8 mouse cellular contexts compared by ENCODE assay signal in the genomic region with DNA sequence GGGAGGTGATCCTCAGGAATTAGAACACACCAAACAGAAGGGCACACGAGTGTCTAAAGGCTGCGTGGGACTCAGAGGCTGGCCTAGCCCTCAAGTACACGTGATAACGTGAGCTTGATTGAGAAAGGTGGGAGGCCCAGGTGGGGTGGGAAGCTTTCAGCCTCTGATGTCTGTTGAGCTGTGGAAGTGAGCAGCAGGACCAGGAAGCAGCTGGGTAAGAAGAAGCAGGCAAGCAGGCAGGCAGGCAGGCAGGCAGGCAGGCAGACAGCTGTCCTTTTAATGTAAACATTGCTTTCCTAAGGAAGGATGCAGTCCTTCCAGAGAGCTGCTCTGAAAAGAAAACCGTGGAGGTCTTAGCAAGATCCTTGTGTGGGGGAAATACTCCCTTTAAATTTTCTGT. TPM values are rescaled to one million over a fixed set of nuclear protein-coding genes. Genes with fewer than 3 reads are reported as not detected.
DNase-seq lines count a peak whose midpoint lies in the region; ATAC-seq and TF ChIP-seq lines count a peak whose summit lies in the region.

No protein-coding gene starts in this region.

- H3K4me1 ChIP-seq in heart, embryonic 11.5 days (ENCODE audit: control insufficient read depth, insufficient read depth, low read length), result peaks cover 23% of the 10 kb centered on the region
- peaks cover 6 to 8% of the 10 kb centered on the region in 2 experiments; a peak in 3 of 4 replicates for H3K4me1 ChIP-seq in MEL (ENCODE audit: control insufficient read depth in 1 of 2, insufficient read depth in 2 of 2, low read length in 2 of 2)
- peaks cover 24% of the 10 kb centered on the region for H3K4me1 ChIP-seq in hindbrain, embryonic 12.5 days

- no peak for TF ChIP-seq EP300 in MEL (IDR thresholded peaks at IDR 0.05; ENCODE audit: low read depth in 1 of 2, low read length in 2 of 2)

- H3K4me3 ChIP-seq in heart, embryonic 11.5 days (ENCODE audit: low read depth, low read length), result peak overlapping the region; percentile 19; the same call in 1 of the 2 replicates
- H3K4me3 ChIP-seq in MEL (ENCODE audit: control insufficient read depth in 1 of 2, insufficient read depth in 1 of 2, low read depth in 2 of 2, low read length in 2 of 2), result no peak overlapping the region
- no peak overlapping the region; the same call in 1 of the 2 replicates for H3K4me3 ChIP-seq in hindbrain, embryonic 12.5 days

- no peaks in the 10 kb centered on the region for H3K27me3 ChIP-seq in heart, embryonic 11.5 days (ENCODE audit: control insufficient read depth, insufficient read depth, low read length)
- H3K27me3 ChIP-seq in MEL (ENCODE audit: control insufficient read depth in 1 of 2, insufficient read depth in 2 of 2, low read length in 2 of 2), result no peaks in the 10 kb centered on the region
- no peaks in the 10 kb centered on the region for H3K27me3 ChIP-seq in hindbrain, embryonic 12.5 days

- TF ChIP-seq POLR2A in MEL (IDR thresholded peaks at IDR 0.05; ENCODE audit: control insufficient read depth in 1 of 2, insufficient read depth in 1 of 2, low read depth in 1 of 2, low read length in 2 of 2, poor library complexity in 1 of 2), result no peak

- WGBS in heart, embryonic 11.5 days (ENCODE audit: insufficient replicate concordance), result 13% methylated on average over 5 of the region's 5 CpGs
- WGBS in hindbrain, embryonic 12.5 days, result 28% methylated on average over 5 of the region's 5 CpGs

- H3K9me3 ChIP-seq in heart, embryonic 11.5 days (replicated peaks; ENCODE audit: control insufficient read depth, low read length), result no peaks in the 10 kb centered on the region
- H3K9me3 ChIP-seq in MEL (replicated peaks; ENCODE audit: insufficient read depth, low read length), result no peaks in the 10 kb centered on the region
- no peaks in the 10 kb centered on the region for H3K9me3 ChIP-seq in hindbrain, embryonic 12.5 days (replicated peaks)

- TF ChIP-seq CTCF in MEL (IDR thresholded peaks at IDR 0.05 in 2 of 3, conservative IDR thresholded peaks at IDR 0.05 in 1 of 3; ENCODE audit: control insufficient read depth in 1 of 3, insufficient read depth in 1 of 3, low read depth in 2 of 3, low read length in 3 of 3, poor library complexity in 1 of 3, severe bottlenecking in 1 of 3), result no peak

- peak overlapping the region; percentile 23 for H3K9ac ChIP-seq in heart, embryonic 11.5 days (ENCODE audit: low read depth, low read length)
- H3K9ac ChIP-seq in MEL (ENCODE audit: control insufficient read depth, low read depth, low read length, poor library complexity, severe bottlenecking), result no peak overlapping the region
- 0 out of 2 replicates have a peak overlapping the region, but pooled peaks have one; percentile 35 for H3K9ac ChIP-seq in hindbrain, embryonic 12.5 days

- no peaks in the 10 kb centered on the region for H3K36me3 ChIP-seq in heart, embryonic 11.5 days (ENCODE audit: control insufficient read depth, insufficient read depth, low read length)
- H3K36me3 ChIP-seq in MEL (ENCODE audit: control insufficient read depth in 1 of 2, insufficient read depth in 2 of 2, low read length in 2 of 2), result peaks cover 0 to 10% of the 10 kb centered on the region in 2 experiments; a peak in 2 of 4 replicates
- no peaks in the 10 kb centered on the region for H3K36me3 ChIP-seq in hindbrain, embryonic 12.5 days

- peaks cover 16% of the 10 kb centered on the region for H3K79me2 ChIP-seq in MEL (ENCODE audit: control insufficient read depth, insufficient read depth, low read length, poor library complexity)

- H3K27ac ChIP-seq in heart, embryonic 11.5 days (ENCODE audit: low read depth, low read length), result peak overlapping the region; percentile 46; the same call in 1 of the 2 replicates
- no peak overlapping the region for H3K27ac ChIP-seq in MEL (ENCODE audit: control insufficient read depth, low read depth, low read length)
- H3K27ac ChIP-seq in hindbrain, embryonic 12.5 days, result no peak overlapping the region

- ATAC-seq in heart, embryonic 11.5 days (replicated peaks; ENCODE audit: insufficient number of reproducible peaks, low FRiP score, low TSS enrichment), result no peak
- ATAC-seq in hindbrain, embryonic 12.5 days (ENCODE audit: low FRiP score), result no peak

- peak overlapping the region; percentile 65 for H3K4me2 ChIP-seq in heart, embryonic 11.5 days
- H3K4me2 ChIP-seq in hindbrain, embryonic 12.5 days (replicated peaks), result peak overlapping the region; percentile 61

- intact Hi-C loops in heart, postnatal 14 days (cut with DNase I), result no loop called here
- intact Hi-C loops in gastrocnemius, postnatal 14 days (cut with DNase I; ENCODE audit: low total_unique reads), result loop anchor here (10.0 kb wide), 1 partner anchor 56 kb away; no protein-coding TSS in a partner anchor

- no peak for TF ChIP-seq RAD21 in MEL (IDR thresholded peaks at IDR 0.05; ENCODE audit: low read depth, low read length)

- DNase-seq in heart, postnatal 14 days, result no peak
- peak; percentile 38 for DNase-seq in MEL (ENCODE audit: low read depth, low spot score)
- peak; percentile 28 for DNase-seq in lung, postnatal 10 days
- no peak for DNase-seq in urinary bladder, postnatal 25 days (ENCODE audit: low spot score)
- DNase-seq in natural killer cell, adult 2 months (ENCODE audit: low spot score in 2 of 2), result no peak
- DNase-seq in gastrocnemius, postnatal 14 days, result no peak

TF ChIP-seq in MEL, 35 proteins besides CTCF, POLR2A, EP300 and RAD21:
- TF ChIP-seq GATA1 (IDR thresholded peaks at IDR 0.05; ENCODE audit: low read depth, low read length) (no peak), SIN3A (IDR thresholded peaks at IDR 0.05; ENCODE audit: low read length) (0 out of 2 replicates have a peak, but pooled peaks have one; percentile 6)
TF ChIP-seq in MEL: peak in this region for 1.

RNA-seq across cellular contexts. Expression of gene Atl1, which starts 1.9 kb away (rescaled TPM):
- 6.2 and 8.6 TPM in 2 replicates for polyA plus RNA-seq in heart, embryonic 11.5 days (2014; fragmentation: Nextera tagmentation; extraction: Ambion mirVana)
- 1 to 10 TPM; 4.0 to 6.1 TPM for total RNA-seq in heart, postnatal 14 days (2021)
- 0.36 and 0.50 TPM in 2 replicates for total RNA-seq in MEL (2012; rRNA removed)
- 1 to 10 TPM in 1 of 2 experiments, not detected in 1; 1.0 TPM for polyA plus RNA-seq in MEL (2012; ENCODE audit: insufficient read depth in 1 of 2, insufficient read length in 2 of 2, low read depth in 1 of 2, low replicate concordance in 2 of 2, missing spikeins in 1 of 2)
- polyA plus RNA-seq in hindbrain, embryonic 12.5 days (2016; fragmentation: Nextera tagmentation; extraction: Ambion mirVana), result 71.5 and 77.7 TPM in 2 replicates
- total RNA-seq in gastrocnemius, postnatal 14 days (2021), result 1 to 10 TPM; 1.3 to 2.7 TPM

RNA-seq across cellular contexts. Expression of gene Map4k5, which starts 2.5 kb away (rescaled TPM):
- polyA plus RNA-seq in heart, embryonic 11.5 days (2014; fragmentation: Nextera tagmentation; extraction: Ambion mirVana), result 32.6 and 35.8 TPM in 2 replicates
- 10 to 100 TPM; 28.7 to 30.1 TPM for total RNA-seq in heart, postnatal 14 days (2021)
- total RNA-seq in MEL (2012; rRNA removed), result 7.0 and 7.3 TPM in 2 replicates
- polyA plus RNA-seq in MEL (2012; ENCODE audit: insufficient read depth in 1 of 2, insufficient read length in 2 of 2, low read depth in 1 of 2, low replicate concordance in 2 of 2, missing spikeins in 1 of 2), result 1 to 10 TPM in 1 of 2 experiments, not detected in 1; 8.5 TPM
- polyA plus RNA-seq in hindbrain, embryonic 12.5 days (2016; fragmentation: Nextera tagmentation; extraction: Ambion mirVana), result 42.9 and 44.7 TPM in 2 replicates
- 10 to 100 TPM; 20.3 to 21.3 TPM for total RNA-seq in gastrocnemius, postnatal 14 days (2021)

Comparison
In these comparisons a context has a peak if more than half of its experiments do, and no peak if none do; other contexts are left out.
1. DNase-seq: peak in MEL (single experiment) and lung, postnatal 10 days (single experiment); none in heart, postnatal 14 days (0 of 2), urinary bladder, postnatal 25 days (single experiment), natural killer cell, adult 2 months (0 of 2) and gastrocnemius, postnatal 14 days (single experiment).